Mouse (Mus musculus) ES-E14 (cell line): ENCODE data around the gene Rnf128.

Source experiments
- CHD2 ChIP-seq: IDR thresholded peaks from 2 replicates; pipeline ENCODE4 v1.6.1; 2014; ENCODE audit warnings: mild to moderate bottlenecking, low read depth, low read length, inconsistent platforms
- HCFC1 ChIP-seq: IDR thresholded peaks from 2 replicates; pipeline ENCODE4 v1.6.1; 2012; ENCODE audit warnings: low read length, inconsistent platforms, borderline replicate concordance; ENCODE audit not compliant: insufficient read depth
- MAFK ChIP-seq: IDR thresholded peaks from 2 replicates; pipeline ENCODE4 v1.6.1; 2014; ENCODE audit warnings: mild to moderate bottlenecking, low read depth, low read length, inconsistent platforms; ENCODE audit not compliant: insufficient read depth
- ZC3H11A ChIP-seq: IDR thresholded peaks from 2 replicates; pipeline ENCODE4 v1.6.1; 2012; ENCODE audit warnings: low read depth, mild to moderate bottlenecking, inconsistent platforms, low read length, borderline replicate concordance
- ZNF384 ChIP-seq: IDR thresholded peaks from 2 replicates; pipeline ENCODE4 v1.6.1; 2012; ENCODE audit warnings: low read depth, low read length, inconsistent platforms

DNA sequence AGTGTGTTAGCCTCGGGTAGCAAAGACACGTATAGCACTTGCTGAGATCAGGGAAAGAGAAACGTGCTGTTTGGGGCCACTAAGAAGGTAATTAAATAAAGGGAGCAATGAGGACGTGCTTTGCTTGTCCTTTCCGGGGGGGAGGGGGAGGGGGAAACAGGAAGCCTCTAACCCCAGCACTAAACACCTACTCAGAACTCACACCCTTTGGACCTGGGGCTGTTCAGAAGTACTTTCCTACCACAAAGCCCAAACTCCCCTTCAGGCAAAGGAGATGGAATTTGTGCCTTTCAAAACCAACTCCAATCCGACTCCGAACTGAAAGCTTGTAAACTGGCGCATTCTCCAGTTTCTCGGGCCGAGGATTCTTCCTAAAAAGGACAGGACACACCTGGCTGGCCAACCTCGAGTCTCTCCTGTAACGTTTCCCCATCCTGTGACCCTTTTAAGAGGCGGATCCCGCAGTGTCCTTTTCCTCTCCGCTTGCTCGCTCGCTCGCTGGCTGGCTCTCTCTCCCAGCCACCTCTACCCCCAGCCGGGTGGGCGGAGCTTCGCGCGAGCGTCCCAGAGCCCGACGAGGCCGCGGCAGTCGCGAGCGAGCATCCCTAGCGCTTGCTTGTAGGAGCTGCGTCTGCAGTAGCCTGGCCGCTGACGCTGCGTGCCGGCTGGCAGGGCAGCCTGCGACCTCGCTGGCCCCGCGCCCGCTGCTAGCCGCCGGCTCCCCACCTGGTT is 47.1 kb downstream of the Rnf128 start:
- no peak for TF ChIP-seq MAFK
- no peak for TF ChIP-seq ZNF384
- no peak for TF ChIP-seq HCFC1
- TF ChIP-seq CHD2: no peak
- TF ChIP-seq ZC3H11A: no peak
